Mouse (Mus musculus): ENCODE data around the gene Prom1. TPM values are rescaled to one million over a fixed set of nuclear protein-coding genes. Genes with fewer than 3 reads are reported as not detected.
A peak's percentile ranks its signal among the peaks of the same experiment; 100 is the strongest.
"Not testable (repeated sequence)": the region's sequence is repeated elsewhere in the genome, so short reads cannot be mapped to it uniquely, and the experiment has no call there.

Prom1 gene
- 10 to 100 TPM in 1 of 2 experiments, 1 to 10 TPM in 1; 7.5 to 11.6 TPM for total RNA-seq (2021)

GRCm38 (mm10) chr5:44101231-44102110, at the start of gene Prom1:
TSS of gene Prom1 (minus strand) at chr5:44102032.
- intact Hi-C loops (cut with DNase I): loop anchor here (2.0 kb wide), 1 partner anchor 53 kb away; no protein-coding TSS in a partner anchor
- DNase-seq (ENCODE audit: low spot score): peak; percentile 2

- DNase-seq (ENCODE audit: low spot score): no peak
- intact Hi-C loops (cut with DNase I): no loop called here
These were observed 45.9 kb upstream of the Prom1 start for GRCm38 (mm10) chr5:44147732-44148131.

- intact Hi-C loops (cut with DNase I): no loop called here
- no peak for DNase-seq (ENCODE audit: low spot score)
These were observed 44.9 kb upstream of the Prom1 start for GRCm38 (mm10) chr5:44146437-44147332.

GRCm38 (mm10) chr5:44143467-44144235, 41.8 kb upstream of the Prom1 start:
- intact Hi-C loops (cut with DNase I): no loop called here
- no peak for DNase-seq (ENCODE audit: low spot score)

GRCm38 (mm10) chr5:44127487-44127886, 25.7 kb upstream of the Prom1 start:
- intact Hi-C loops (cut with DNase I): no loop called here
- no peak for DNase-seq (ENCODE audit: low spot score)

GRCm38 (mm10) chr5:44126574-44126973, 24.7 kb upstream of the Prom1 start:
- DNase-seq (ENCODE audit: low spot score); intact Hi-C loops (cut with DNase I): not testable (repeated sequence)

- DNase-seq (ENCODE audit: low spot score): no peak
- intact Hi-C loops (cut with DNase I): no loop called here
These were observed 19.6 kb upstream of the Prom1 start for GRCm38 (mm10) chr5:44121390-44121789.

GRCm38 (mm10) chr5:44113138-44113537, 11.3 kb upstream of the Prom1 start:
- intact Hi-C loops (cut with DNase I): no loop called here
- DNase-seq (ENCODE audit: low spot score): no peak

GRCm38 (mm10) chr5:44109121-44109520, 7.3 kb upstream of the Prom1 start:
- no peak for DNase-seq (ENCODE audit: low spot score)
- intact Hi-C loops (cut with DNase I): no loop called here

- intact Hi-C loops (cut with DNase I): no loop called here
- no peak for DNase-seq (ENCODE audit: low spot score)
These were observed 6.3 kb upstream of the Prom1 start for GRCm38 (mm10) chr5:44108125-44108524.

- intact Hi-C loops (cut with DNase I): no loop called here
- DNase-seq (ENCODE audit: low spot score): no peak
These were observed 3.4 kb upstream of the Prom1 start for GRCm38 (mm10) chr5:44105192-44105591.

- intact Hi-C loops (cut with DNase I): no loop called here
- DNase-seq (ENCODE audit: low spot score): no peak
These were observed 2.9 kb upstream of the Prom1 start for GRCm38 (mm10) chr5:44104686-44105085.

- intact Hi-C loops (cut with DNase I): no loop called here
These were observed 2.3 kb upstream of the Prom1 start for GRCm38 (mm10) chr5:44104120-44104519.

GRCm38 (mm10) chr5:44103121-44103520, 1.3 kb upstream of the Prom1 start:
- intact Hi-C loops (cut with DNase I): loop anchor here (2.0 kb wide), 1 partner anchor 54 kb away; no protein-coding TSS in a partner anchor

More at GRCm38 (mm10) chr5:44104120-44104519, 2.3 kb upstream of the Prom1 start:
- no peak for DNase-seq (ENCODE audit: low spot score)

GRCm38 (mm10) chr5:44100544-44101230, 1.1 kb downstream of the Prom1 start:
- intact Hi-C loops (cut with DNase I): no loop called here
- DNase-seq (ENCODE audit: low spot score): no peak

More at GRCm38 (mm10) chr5:44103121-44103520, 1.3 kb upstream of the Prom1 start:
- DNase-seq (ENCODE audit: low spot score): no peak

GRCm38 (mm10) chr5:44100187-44100543, 1.7 kb downstream of the Prom1 start:
- DNase-seq (ENCODE audit: low spot score): no peak
- intact Hi-C loops (cut with DNase I): no loop called here

GRCm38 (mm10) chr5:44096996-44097395, 4.8 kb downstream of the Prom1 start:
- DNase-seq (ENCODE audit: low spot score): no peak
- intact Hi-C loops (cut with DNase I): no loop called here

- DNase-seq (ENCODE audit: low spot score): no peak
- intact Hi-C loops (cut with DNase I): no loop called here
These were observed 5.7 kb downstream of the Prom1 start for GRCm38 (mm10) chr5:44096106-44096505.

- intact Hi-C loops (cut with DNase I): no loop called here
- no peak for DNase-seq (ENCODE audit: low spot score)
These were observed 6.1 kb downstream of the Prom1 start for GRCm38 (mm10) chr5:44095697-44096096.
